Mouse (Mus musculus): ENCODE results near the gene 4931428F04Rik.
"Not testable (repeated sequence)": the region's sequence is repeated elsewhere in the genome, so short reads cannot be mapped to it uniquely, and the experiment has no call there.

The 4931428F04Rik gene

DNA sequence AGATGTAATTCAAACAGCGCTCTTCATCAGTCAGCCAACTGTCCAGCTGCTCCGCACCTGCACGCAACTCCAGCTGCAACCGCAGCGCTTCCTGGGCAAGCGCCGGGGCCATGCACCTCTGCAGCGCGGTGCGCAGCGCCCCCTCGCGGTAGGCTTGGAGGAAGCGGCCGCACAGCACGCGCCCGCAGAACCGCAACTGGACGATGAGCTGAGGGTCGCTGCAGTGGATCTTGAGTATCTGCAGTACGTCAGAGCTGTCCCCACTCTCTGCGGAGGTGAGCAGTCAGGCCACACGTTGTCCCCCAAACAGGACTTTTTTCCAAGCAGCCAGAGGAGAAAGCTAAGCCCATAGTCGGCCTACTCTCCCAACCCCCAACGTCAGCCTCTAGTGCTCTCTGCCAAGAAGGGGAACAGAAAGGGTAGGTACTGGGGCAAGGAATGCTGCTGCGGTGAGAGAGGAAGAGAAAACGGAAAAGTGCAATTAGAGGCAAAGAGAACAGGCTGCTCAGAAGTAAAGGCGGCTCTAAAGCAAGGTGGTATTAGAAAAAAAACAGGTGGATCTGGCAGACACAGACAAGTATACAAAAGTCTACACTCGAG is 29.8 kb downstream of the 4931428F04Rik start:
- DNase-seq, result peak; percentile 91

DNA sequence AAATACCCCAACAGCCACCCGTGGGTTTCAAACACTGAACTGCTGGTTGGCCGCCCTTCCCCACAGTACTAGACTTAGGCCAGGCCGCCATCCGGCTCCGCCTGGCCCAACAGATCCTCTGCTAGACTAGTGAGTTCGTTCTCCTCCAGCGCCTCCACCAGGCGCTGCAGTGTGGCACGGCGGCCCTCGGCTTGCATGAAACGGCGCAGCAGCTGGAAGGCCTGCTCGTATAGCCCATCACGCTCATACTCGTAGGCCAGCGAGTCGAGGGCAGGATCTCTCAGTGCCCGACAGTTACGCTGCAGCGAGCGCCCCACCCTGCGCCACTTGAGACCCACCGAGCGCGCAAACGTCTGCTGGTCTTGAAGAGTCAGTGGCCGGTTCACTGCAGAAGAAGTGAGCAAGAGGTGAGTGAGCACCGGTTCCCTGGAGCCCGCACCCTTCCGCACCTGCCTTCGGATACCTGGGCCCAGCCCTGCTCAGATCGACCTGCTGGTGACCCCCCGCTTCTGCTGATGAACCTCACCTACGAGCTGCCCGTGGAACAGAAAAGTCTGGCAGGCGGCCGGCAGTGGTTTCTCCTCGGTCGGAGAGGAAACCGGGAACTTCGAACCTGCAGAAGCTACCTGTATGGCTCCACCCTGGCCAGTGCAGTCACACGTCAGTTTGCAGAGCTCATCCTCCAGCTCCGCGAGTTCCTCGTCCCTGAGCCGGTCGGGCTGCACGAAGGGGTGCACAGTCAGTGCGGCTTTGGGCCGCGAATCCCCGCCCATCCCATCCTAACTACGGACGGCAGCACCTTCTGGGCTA is 30.5 kb downstream of the 4931428F04Rik start:
- DNase-seq, result peak; percentile 34

DNA sequence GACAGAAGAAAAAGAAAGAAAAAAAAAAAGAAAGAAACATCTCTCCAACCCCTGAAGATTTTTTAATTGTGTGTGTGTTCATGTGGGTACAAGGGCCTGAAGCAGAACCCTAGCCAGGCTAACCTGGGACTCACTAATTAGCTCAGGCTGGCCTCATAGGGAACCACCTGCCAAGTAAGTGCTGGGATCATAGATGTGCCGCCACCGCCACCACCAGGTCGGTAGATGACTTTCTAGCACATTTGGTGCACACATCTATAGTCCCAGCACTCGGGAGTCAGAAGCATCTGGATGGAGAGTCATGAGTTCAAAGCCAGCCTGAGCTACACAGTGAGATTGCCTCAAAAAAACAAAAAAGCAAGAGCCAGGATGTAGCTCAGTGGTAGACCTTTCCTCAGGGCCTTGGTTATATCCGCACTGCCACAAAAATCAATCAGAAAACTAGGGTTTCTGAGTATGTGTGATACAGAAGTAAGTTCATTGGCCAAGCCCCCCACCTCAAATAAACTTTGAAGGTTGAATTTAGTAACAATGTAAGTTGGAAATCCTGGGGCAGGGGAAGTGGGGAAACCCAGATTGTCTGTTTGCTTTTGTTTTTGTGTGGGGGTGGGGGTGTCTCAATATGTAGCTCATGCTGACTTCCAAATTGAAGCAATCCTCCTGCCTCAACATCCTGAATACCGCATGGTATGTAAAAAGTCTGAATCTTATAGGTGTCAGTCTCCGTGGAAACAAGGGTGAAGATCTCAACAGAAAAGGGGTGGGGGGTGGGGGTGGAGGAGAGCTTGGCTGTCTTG is 32.1 kb downstream of the 4931428F04Rik start:
- no peak for DNase-seq

DNA sequence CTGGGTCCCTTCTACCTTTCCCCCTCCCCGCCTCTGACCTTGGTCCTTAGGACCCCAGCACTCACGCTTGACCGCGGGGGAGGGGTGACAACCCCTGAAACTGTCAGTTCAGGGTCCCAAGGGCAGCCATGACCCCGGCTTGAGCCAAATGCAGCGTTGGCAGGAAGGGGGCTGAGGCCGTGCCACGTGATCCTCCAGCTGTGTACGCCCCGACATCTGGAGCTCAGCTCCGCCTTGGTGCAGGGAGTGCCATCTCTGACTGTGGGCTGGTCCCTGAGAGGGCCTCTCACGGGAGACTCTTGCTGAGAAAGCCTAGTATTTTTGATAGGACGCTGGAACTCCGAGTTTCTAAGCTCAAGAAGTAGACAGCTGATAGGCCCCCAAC is 34.7 kb downstream of the 4931428F04Rik start, which contains the start of gene B3gnt9:
B3gnt9 (minus strand) TSS at position 188 of the 385 bp plus-strand sequence.
- DNase-seq, result peak; percentile 80

DNA sequence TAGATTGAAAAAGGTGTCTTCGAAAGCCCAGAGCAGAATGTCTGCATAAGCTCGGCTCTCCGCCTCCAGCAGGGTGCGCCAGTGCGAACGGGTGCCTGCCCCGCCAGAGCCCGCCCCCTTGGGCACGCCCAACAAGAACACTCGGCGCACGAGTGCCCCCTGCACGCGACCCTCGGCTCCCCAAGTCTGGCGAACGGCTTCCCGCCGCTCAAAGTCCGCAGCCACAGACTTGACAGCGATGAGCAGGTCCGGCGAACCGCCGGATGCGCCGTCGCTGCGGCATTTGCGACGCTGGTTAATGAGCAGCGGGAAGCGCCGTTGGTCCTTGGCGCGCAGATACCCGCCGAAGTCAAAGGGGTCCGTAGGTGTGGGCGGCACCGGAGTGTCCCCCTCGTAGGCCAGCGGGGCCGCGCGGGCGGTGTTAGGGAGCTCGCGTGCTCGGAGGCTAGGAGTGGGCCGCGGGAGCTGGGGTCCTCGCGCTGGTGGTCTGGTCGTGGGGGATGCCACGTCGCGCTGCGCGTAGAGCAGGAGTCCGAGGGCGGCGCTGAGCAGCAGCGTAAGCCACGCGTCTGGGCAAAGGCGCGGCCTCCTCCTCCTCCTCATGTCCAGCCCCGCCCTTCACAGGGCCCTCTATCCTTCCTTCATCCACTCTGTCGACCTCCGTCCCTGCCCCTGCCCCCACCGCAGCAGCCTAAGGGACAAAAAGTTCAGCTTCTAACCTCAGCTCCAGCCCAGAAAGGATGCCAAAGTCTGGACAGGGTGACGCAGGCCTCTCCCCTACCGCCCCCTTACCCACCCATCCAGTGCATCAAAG is 35.3 kb downstream of the 4931428F04Rik start:
- DNase-seq, result peak; percentile 100

DNA sequence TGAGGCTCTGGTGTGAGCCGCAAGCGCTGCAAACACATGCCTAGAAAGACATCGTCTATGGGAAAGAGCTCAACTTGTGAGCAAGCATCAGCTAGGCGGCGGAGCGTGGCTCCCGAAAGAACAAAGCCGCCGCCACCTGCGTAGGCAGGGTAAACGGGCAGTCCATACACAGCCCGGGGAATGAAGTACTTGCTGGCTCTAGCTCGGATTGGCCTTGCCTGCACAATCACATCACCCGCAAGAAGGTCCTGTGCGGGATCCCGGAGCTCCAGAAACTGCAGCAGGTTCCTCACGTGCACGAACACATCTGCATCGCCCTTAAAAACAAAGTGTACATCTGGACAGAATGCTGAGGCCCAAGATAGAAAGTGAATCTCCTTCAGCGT is 35.9 kb downstream of the 4931428F04Rik start:
- peak; percentile 47 for DNase-seq

DNA sequence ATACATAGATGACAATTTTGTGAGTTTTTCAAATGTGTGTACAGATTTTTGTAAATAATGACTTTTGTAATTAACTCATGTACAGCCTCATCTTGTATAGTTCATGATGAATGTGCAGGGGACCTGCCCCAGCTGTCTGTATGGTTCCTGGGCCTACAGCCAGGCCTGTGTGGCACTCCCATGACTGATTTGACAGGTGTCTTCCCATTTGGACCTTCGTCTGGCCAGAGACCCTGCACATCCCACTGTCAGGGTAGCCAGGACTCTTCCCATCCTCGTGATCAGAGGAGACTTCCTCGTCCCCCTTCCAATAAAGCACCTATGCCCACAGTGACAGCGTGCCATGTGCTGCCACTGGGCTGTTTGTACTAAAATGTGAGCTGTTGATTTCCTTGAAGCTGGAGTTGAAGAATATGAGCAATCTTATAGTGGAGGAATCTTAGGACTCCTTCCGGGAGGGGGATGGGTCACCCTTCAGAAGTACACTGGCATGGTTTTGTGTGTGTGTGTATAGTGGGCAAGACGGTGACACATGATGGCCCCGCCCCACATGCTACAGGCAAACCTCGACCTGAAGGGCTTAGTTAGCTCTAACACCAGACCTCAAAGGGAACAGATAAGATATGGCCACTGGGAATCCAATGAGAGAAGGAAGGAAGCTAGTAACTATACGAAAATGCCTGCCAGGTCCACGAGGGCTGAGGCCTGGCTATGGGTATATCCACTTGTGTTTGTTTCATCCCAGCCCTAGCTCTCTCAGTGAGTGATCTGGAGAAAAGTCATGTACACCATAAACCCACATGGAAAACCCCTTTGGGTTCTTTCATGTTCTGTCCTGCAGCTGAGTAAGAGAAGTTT is 36.8 kb downstream of the 4931428F04Rik start:
- no peak for DNase-seq

DNA sequence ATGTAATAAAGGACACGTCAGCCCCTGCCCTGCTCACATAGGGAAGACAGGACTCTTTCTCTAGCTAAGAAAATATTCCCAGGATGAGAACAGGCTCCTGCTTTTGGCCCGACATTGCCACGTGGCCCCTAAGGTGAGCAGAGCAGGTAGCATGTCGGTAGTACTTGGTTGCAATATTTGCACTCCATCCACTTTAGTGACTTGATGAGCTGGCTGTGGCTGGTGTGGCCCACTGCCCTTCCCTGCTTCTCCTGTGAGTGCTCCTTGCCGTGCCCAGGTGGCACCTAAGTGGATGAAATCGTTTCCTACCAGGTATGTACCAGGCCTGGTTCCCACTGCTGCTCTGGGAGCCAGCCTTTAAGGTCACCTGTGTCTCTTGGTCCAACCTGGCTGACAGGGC is 37.7 kb downstream of the 4931428F04Rik start:
- DNase-seq, result no peak

DNA sequence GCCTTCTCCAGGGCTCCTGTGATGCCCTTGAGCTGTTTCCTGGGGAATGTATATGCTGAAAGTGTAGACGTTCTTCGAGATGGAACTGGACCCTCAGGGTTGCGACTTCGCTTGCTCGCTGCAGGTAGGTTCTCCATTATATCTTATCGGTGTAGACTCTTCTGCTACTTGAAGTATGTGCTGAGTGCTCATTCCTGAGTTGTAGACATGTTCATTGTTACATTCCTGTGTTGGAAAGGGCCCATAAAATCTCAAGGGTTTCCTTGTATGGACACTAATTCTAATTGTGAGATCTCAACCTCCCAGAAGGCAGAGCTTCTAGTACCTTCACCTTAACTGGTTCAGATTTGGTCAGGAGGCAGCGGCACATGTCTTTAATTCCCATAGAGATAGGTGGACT is 48.6 kb downstream of the 4931428F04Rik start:
- DNase-seq, result no peak

DNA sequence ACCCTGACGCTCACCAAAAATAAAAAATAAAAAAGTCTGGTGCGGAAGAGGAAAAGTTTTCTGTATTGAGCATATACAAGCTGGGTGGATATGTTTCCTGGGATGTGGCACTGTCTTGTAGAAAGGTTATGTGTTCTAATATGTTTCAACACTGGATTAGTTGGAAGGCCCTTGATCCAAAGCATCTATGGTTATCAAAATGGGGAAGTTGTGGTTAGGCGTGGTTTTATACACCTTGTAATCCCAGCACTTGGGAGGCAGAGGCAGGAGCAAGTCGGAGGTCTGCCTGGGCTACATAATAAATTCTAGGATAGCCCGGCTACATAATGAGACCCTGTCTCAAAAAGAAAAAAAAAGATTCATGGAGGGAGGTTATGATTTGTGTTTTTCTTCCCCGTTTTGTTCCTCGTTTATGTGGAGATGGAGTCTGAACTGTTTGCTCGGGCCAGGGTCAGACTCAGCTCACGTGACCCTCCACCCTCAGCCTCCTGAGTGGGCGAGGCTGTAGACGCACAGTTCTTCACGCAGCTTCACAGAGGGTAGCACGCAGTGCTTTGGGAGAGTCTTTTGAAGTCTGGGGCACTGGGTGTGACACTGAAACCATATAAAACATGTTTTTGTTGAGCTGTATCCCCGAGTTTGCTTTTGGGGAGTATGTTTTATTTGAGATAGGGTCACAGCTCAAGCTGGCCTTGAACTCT is 52.1 kb downstream of the 4931428F04Rik start:
- no peak for DNase-seq

DNA sequence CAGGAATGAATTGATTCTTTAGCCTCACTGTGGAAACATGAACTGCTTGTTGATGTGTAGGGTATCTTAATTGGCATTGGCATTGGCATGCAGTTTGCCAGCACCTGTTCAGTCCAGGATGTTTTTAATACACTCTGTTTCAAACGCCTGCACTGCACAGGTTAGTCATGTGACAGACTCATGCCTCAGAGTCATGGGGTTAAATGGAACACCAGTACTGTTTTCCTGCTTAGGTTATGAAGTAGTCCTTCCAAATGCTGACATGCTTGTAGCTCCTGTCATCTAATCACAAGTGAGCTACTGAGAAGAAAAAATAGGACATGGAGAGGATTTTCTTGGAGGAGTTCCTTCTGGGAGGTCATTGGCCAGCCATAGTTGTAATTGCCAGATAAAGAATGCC is 54.5 kb downstream of the 4931428F04Rik start:
- DNase-seq, result no peak

DNA sequence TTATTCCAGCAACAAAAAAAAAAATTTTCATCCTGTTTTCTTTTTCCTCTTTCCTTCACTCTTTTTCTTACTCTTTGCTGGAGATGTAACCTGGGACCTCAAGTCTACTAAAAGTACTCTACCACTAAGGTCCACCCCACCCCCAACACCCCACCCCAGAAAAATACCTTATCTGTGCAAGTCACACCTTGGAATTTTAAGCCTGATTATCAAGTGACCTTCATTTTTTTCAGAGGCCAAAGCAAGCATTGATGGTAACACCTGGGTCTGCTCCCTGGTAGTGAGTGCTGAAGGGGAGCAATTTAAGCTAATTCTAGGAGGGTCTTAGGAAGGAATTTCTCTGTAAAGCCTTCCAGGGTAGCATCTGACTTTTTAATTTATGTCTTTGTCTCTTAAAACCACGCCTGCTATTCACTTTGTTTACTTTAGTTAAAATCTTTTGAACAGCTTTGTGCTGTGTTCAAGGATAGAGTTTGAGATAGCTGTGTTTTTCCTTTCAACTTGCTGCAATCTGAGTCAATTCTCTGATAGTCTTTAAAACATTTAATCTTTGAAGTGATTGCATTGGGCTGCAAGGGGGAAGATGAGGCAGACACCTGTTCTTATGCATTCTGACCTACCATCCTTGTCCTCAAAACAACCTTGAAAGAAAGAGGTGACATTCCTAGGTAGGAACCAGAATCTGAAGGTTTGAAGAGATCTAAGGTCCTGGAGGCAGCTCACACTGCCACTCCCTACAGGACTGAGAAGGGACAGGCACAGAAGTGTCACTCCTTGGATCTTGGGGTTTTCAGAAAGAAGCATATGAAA is 56.3 kb downstream of the 4931428F04Rik start:
- no peak for DNase-seq

DNA sequence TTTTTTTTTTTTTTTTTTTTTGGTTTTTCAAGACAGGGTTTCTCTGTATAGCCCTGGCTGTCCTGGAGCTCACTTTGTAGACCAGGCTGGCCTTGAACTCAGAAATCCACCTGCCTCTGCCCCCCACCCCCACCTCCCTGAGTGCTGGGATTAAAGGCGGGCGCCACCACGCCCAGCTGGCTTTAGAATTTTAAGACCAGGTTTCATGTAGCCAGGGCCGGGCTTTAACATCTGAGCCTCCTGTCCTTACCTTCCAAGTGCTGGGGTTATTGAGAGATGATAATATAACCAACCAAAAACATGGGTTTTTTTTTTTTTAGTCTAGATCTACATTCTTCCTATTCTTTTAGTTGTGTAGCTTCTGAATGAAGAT is 57.4 kb downstream of the 4931428F04Rik start:
- not testable (repeated sequence) for DNase-seq

DNA sequence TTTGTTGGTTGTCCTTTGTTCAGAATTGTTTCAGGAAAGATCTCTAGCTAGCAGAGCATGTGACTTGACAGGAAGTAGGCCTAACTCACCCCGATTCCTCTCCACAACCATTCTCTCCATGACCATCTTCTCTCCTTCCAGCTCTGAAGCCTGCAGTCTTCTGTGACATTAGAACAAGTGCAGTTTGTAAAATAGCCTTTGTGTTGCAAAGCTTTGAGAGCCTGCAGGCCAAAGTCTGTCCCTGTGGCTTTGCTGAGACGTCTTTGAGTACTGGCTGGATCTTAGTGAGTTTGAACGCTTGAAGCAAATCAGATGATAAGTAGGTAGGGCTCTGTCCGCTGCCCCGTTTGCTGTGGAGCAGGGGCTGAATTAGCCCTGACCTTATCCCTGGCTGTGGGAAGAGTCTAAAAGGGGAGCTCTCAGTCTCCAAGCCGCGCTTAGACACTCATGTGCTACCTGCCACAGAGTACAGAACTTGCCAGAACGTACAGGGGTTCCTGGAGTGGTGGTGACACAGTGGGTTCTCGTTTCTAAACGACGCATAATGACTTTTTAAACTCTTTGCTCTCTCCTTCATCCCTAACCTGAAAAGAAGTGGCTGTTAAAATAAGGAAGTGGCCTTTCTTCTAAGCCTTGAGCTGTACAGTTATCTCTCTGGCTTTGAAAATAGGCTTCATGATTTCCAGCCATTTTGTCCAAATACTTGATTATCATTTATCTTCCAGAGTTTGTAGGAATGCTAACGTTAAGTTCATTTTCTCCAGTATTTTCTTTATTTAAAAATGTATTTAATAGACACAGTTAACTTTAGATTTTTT is 58.0 kb downstream of the 4931428F04Rik start:
- no peak for DNase-seq
